Mouse (Mus musculus) heart, postnatal 14 days (tissue): ENCODE results near the gene Cyp3a59. TPM values are rescaled to one million over a fixed set of nuclear protein-coding genes. Genes with fewer than 3 reads are reported as not detected.
"Not testable (repeated sequence)": the region's sequence is repeated elsewhere in the genome, so short reads cannot be mapped to it uniquely, and the experiment has no call there.

Experiments used
- DNase-seq, 2 experiments: peaks; one replicate each; pipeline ENCODE4 v3.0.0; 2021 to 2022
- intact Hi-C: fragments of 180-260 bp; cut with DNase I; formaldehyde crosslinking; loops from one replicate; pipeline ENCODE4 v1.15.1; 2025
- long read RNA-seq, 2 experiments: library from polyadenylated mRNA; stranded (forward); transcript quantifications; one replicate each; pipeline ENCODE4 v2.0.0; 2021
- total RNA-seq, 2 experiments: library from RNA; stranded (reverse); gene quantifications; 2 replicates each; pipeline ENCODE4 v1.2.3; 2021

Cyp3a59 gene
- not detected for total RNA-seq
- long read RNA-seq, experiment 1, result 0 reads
- long read RNA-seq, experiment 2, result 0 reads

GRCm38 (mm10) chr5:146078945-146079344 lies at the start of gene Cyp3a59:
TSS of gene Cyp3a59 (plus strand) at chr5:146079257.
- DNase-seq, intact Hi-C loops: not testable (repeated sequence)

GRCm38 (mm10) chr5:146070099-146070498 lies 9.0 kb upstream of the Cyp3a59 start:
- intact Hi-C loops, result no loop called here

DNA sequence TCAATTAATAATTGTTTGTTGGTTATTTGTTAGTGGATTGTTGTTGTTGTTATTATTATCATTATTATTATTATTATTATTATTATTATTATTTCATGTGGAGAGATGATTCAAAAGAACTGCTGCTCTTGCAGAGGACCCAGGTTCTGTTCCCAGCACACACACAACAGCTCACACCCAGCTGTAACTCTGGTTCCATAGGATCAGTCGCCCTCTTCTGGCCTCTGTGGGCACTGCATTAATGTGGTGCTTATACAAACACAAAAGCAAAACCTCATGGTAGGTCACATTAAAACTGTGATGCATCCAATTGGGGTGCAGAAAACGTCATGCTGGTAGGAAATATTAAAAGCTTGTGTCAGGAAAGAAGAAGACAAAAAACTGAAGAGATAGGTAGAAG lies 68.8 kb downstream of the Cyp3a59 start:
- DNase-seq, result no peak
- intact Hi-C loops, result no loop called here

More at GRCm38 (mm10) chr5:146070099-146070498, 9.0 kb upstream of the Cyp3a59 start:
- no peak for DNase-seq

DNA sequence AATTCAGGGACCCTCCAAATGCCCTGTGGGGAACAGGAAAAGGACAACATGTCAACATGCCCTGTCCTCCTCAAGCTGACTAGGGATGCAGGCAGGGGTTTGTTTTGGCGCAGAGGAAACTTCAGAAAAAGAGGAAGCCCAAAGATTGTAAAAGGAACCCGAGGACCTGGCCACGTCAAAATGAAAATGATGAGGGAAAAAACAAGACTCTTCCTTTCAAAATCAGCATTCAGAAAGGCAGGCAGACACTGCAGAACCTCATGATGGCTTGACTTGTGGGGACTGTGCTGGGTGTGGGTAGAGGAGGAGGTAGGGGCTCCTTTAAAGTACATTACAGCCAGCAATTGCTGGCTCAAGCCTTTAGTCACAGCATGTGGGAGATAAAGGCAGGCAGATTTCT lies 71.4 kb downstream of the Cyp3a59 start:
- DNase-seq, result no peak
- intact Hi-C loops, result no loop called here

- DNase-seq, intact Hi-C loops: not testable (repeated sequence)
Observed at GRCm38 (mm10) chr5:146158326-146158725, 79.3 kb downstream of the Cyp3a59 start.

- intact Hi-C loops, DNase-seq: not testable (repeated sequence)
Observed at GRCm38 (mm10) chr5:146160439-146160838, 81.4 kb downstream of the Cyp3a59 start, which contains the start of gene Gm5565. TSS of gene Gm5565 (minus strand) at chr5:146160539.

Other genes with a start within 250 kb of the Cyp3a59 start
- gene Cyp3a11, start 199.3 kb upstream of the Cyp3a59 start, total RNA-seq, result not detected
- not detected for gene Cyp3a25, start 69.6 kb upstream of the Cyp3a59 start, total RNA-seq
- gene Gm5565, start 81.3 kb downstream of the Cyp3a59 start, total RNA-seq, result not detected
- gene Gm6309, start 91.5 kb downstream of the Cyp3a59 start, total RNA-seq, result not detected
- gene 1700001J03Rik, start 106.0 kb downstream of the Cyp3a59 start, total RNA-seq, result under 1 TPM in 1 of 2 experiments, not detected in 1; 0.65 TPM
- 10 to 100 TPM; 42.1 to 42.3 TPM for gene Rnf6, start 142.3 kb downstream of the Cyp3a59 start, total RNA-seq
- 10 to 100 TPM; 21.7 to 24.1 TPM for gene Cdk8, start 152.0 kb downstream of the Cyp3a59 start, total RNA-seq